ENCODE assay signal across 9 mouse cellular contexts in genomic region chr12:20231986-20232541, GRCm38 (mm10).
A peak's percentile ranks its signal among the peaks of the same experiment; 100 is the strongest.
DNase-seq lines count a peak whose midpoint lies in the region; ATAC-seq and TF ChIP-seq lines count a peak whose summit lies in the region.
"Had no signal": no experiment of that assay in that cellular context is flagged by ENCODE, and none has a peak within 500 bp of the region (broad histone marks: within the 10 kb centered on the region; RNA-seq: fewer than 3 reads in every experiment).

No protein-coding gene starts in this region.

- H3K9me3 ChIP-seq in midbrain, embryonic 15.5 days, result peaks cover 71% of the 10 kb centered on the region

- intact Hi-C loops in gastrocnemius, adult 2 months (cut with DNase I), result no loop called here

- H3K4me3 ChIP-seq in gastrocnemius, adult 2 months, result no peak overlapping the region
- H3K4me3 ChIP-seq in lung, adult 2 months (replicated peaks; ENCODE audit: extremely low read depth, low read depth, low read length), result no peak overlapping the region
- no peak overlapping the region for H3K4me3 ChIP-seq in midbrain, embryonic 15.5 days
- H3K4me3 ChIP-seq: liver, embryonic 15.5 days had no signal

- H3K4me1 ChIP-seq in lung, adult 2 months (ENCODE audit: control insufficient read depth, insufficient read depth, low read length), result no peaks in the 10 kb centered on the region
- no peaks in the 10 kb centered on the region for H3K4me1 ChIP-seq in midbrain, embryonic 15.5 days
- H3K4me1 ChIP-seq: liver, embryonic 15.5 days had no signal

- 0 out of 2 replicates have a peak, but pooled peaks have one; percentile 25 for ATAC-seq in midbrain, embryonic 15.5 days (replicated peaks)
- ATAC-seq in monocyte, adult 5-6 weeks (replicated peaks; ENCODE audit: insufficient number of reproducible peaks, low FRiP score, low TSS enrichment, poor library complexity, severe bottlenecking), result no peak

- H3K36me3 ChIP-seq in midbrain, embryonic 15.5 days (replicated peaks), result no peaks in the 10 kb centered on the region

- no peak for TF ChIP-seq CTCF in gastrocnemius, adult 2 months (IDR thresholded peaks at IDR 0.05)
- TF ChIP-seq CTCF in lung, adult 2 months (IDR thresholded peaks at IDR 0.05; ENCODE audit: insufficient read depth, low read length), result no peak

- 59% methylated on average over 14 of the region's 14 CpGs for WGBS in lung, adult 2 months
- 65% methylated on average over 14 of the region's 14 CpGs for WGBS in midbrain, embryonic 15.5 days

- H3K9ac ChIP-seq in midbrain, embryonic 15.5 days, result no peak overlapping the region
- H3K9ac ChIP-seq: liver, embryonic 15.5 days had no signal

- DNase-seq in gastrocnemius, adult 2 months, result peak; percentile 16
- DNase-seq in gastrocnemius, adult 18-20 months (ENCODE audit: low spot score), result no peak
- peak; percentile 2 for DNase-seq in lung, postnatal 10 days
- DNase-seq in lung, adult 2 months, result no peak
- DNase-seq in embryo, embryonic 9.5 days (ENCODE audit: extremely low spot score), result peak; percentile 21
- DNase-seq in MN1 (ENCODE audit: low spot score), result no peak

- no peak overlapping the region for H3K27ac ChIP-seq in gastrocnemius, adult 2 months
- H3K27ac ChIP-seq in midbrain, embryonic 15.5 days, result no peak overlapping the region
- H3K27ac ChIP-seq: liver, embryonic 15.5 days had no signal

- H3K27me3 ChIP-seq in midbrain, embryonic 15.5 days (replicated peaks), result no peaks in the 10 kb centered on the region
- H3K27me3 ChIP-seq: liver, embryonic 15.5 days had no signal

- H3K4me2 ChIP-seq in midbrain, embryonic 15.5 days, result no peak overlapping the region
- H3K4me2 ChIP-seq: liver, embryonic 15.5 days had no signal

- no peak for TF ChIP-seq POLR2A in lung, adult 2 months (IDR thresholded peaks at IDR 0.05; ENCODE audit: borderline replicate concordance, extremely low read depth, low read depth, low read length)

Comparison
In these comparisons a context has a peak if more than half of its experiments do, and no peak if none do; other contexts are left out.
1. DNase-seq: peak in gastrocnemius, adult 2 months (single experiment), lung, postnatal 10 days (single experiment) and embryo, embryonic 9.5 days (single experiment); none in gastrocnemius, adult 18-20 months (single experiment), lung, adult 2 months (single experiment) and MN1 (single experiment).